Comparison of ENCODE assay signal across 8 mouse cellular contexts in the genomic region with DNA sequence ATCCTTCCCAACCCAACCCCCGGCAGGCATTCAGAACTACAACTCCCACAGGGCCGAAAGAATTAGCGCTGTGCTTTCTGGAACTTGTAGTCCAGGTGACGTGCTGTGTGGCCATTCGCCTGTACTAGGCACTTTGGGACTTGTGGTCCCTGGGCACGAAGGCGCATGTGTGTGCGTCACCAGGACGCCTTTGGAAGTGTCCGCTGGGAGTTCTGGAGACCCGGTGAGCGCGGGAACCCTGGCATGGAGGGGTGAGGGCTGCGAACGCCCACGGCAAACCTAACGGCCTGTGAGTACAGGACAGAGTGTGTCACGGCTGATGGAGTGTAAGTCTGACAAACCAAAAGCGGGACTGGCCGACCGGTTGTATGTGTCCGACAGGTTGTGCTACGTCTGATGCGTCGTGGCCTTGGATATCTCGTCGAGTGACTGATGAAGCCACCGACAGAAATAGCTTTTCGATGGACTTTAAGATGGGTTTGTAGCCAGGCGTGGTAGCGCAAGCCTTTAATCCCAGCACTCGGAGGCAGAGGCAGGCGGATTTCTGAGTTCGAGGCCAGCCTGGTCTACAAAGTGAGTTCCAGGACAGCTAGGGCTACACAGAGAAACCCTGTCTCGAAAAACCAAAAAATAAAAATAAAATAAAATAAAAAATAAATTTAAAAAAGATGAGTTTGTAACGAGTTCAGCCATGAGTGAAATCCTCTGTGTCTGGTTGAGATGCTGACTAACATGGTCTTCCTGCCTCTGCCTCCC. TPM values are rescaled to one million over a fixed set of nuclear protein-coding genes. Genes with fewer than 3 reads are reported as not detected.
DNase-seq lines count a peak whose midpoint lies in the region; ATAC-seq and TF ChIP-seq lines count a peak whose summit lies in the region.

A gene (plus strand): TSS at position 161 of the 756 bp plus-strand sequence.

- TF ChIP-seq POLR2A in cortical plate, adult 2 months (IDR thresholded peaks at IDR 0.05; ENCODE audit: extremely low read depth, insufficient read depth, low read length), result peak; percentile 65; the same call in 1 of the 2 replicates

- H3K27ac ChIP-seq in cortical plate, adult 2 months (ENCODE audit: insufficient read depth, low read length), result no peak within 1 kb of the TSS

- H3K27me3 ChIP-seq in megakaryocyte, embryonic 14.5 days (replicated peaks), result no peaks in the 10 kb centered on the region

- peak within 1 kb of the TSS; percentile 60 for H3K4me3 ChIP-seq in cortical plate, adult 2 months (ENCODE audit: insufficient read depth, low read length)
- H3K4me3 ChIP-seq in megakaryocyte, embryonic 14.5 days (replicated peaks), result peak within 1 kb of the TSS; percentile 94

- H3K9me3 ChIP-seq in megakaryocyte, embryonic 14.5 days, result no peaks in the 10 kb centered on the region

- no peaks in the 10 kb centered on the region; the same call in 1 of the 2 replicates for H3K4me1 ChIP-seq in cortical plate, adult 2 months (ENCODE audit: control insufficient read depth, insufficient read depth, low read length)
- peaks cover 49% of the 10 kb centered on the region for H3K4me1 ChIP-seq in megakaryocyte, embryonic 14.5 days

- H3K36me3 ChIP-seq in megakaryocyte, embryonic 14.5 days (replicated peaks; ENCODE audit: low read length), result peaks cover 2% of the 10 kb centered on the region

- ATAC-seq in activated CD4-positive, CD25-positive, alpha-beta regulatory T cell, adult 4 months, result peak; percentile 99

- TF ChIP-seq CTCF in cortical plate, adult 2 months (IDR thresholded peaks at IDR 0.05; ENCODE audit: extremely low read depth, insufficient read depth, low read length), result no peak

- peak; percentile 88 to 91 for DNase-seq in gastrocnemius, adult 8-10 months (ENCODE audit: low spot score in 2 of 2)
- DNase-seq in hindlimb bud, embryonic 11.5 days (ENCODE audit: extremely low spot score, low read depth, low spot score), result peak; percentile 92
- DNase-seq in left cerebral cortex, adult 8-10 months (ENCODE audit: low spot score in 2 of 2), result peak; percentile 88 to 97
- peak; percentile 96 to 98 for DNase-seq in right cerebral cortex, postnatal 10 days (ENCODE audit: low spot score in 2 of 2)
- peak; percentile 77 for DNase-seq in urinary bladder, postnatal 25 days (ENCODE audit: low spot score)

RNA-seq across cellular contexts. Expression of the gene that starts here (rescaled TPM):
- 10 to 100 TPM in 1 of 2 experiments, 1 to 10 TPM in 1; 6.6 to 10.9 TPM for polyA plus RNA-seq in activated CD4-positive, CD25-positive, alpha-beta regulatory T cell, adult 4 months (2017; shearing (Covaris generic))
- 12.7 and 13.1 TPM in 2 replicates for polyA plus RNA-seq in cortical plate, adult 2 months (2012; rRNA removed)
- total RNA-seq in gastrocnemius, adult 8-10 months (2022), result 1 to 10 TPM; 3.2 to 3.7 (median 3.4) TPM
- 10 to 100 TPM; 12.7 to 15.0 (median 13.7) TPM for total RNA-seq in left cerebral cortex, adult 8-10 months (2022)
- polyA plus RNA-seq in megakaryocyte, embryonic 14.5 days (2012; ENCODE audit: insufficient read depth, low replicate concordance), result 1.4 and 1.5 TPM in 2 replicates
